Mouse (Mus musculus): ENCODE results near the gene Arid5b.

The Arid5b gene

DNA sequence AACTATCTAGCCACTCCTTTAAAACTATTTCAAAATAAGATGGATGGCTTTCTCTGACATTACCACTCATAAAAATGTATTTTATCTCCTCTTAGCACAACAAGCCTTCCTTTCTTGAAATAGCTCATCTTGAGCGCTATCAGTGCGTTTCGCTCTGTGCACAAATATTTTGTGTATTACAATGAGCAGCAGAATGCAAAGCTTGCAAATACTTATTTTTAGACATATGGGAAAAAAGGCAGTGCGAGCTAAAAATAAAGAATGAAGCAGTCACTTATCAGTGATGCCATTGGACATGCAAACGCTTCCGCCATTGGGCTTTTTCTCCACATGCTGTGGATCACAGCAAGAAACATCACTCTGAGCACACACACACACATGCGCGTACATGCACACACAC, 110.4 kb downstream of the Arid5b start:
- no peak for DNase-seq (ENCODE audit: inconsistent age in 2 of 2, low spot score in 1 of 2)

- no peak for DNase-seq (ENCODE audit: inconsistent age in 2 of 2, low spot score in 1 of 2)
Measured at GRCm38 (mm10) chr10:68167118-68167517, 111.4 kb downstream of the Arid5b start.

GRCm38 (mm10) chr10:68166695-68167086, 111.8 kb downstream of the Arid5b start:
- no peak for DNase-seq (ENCODE audit: inconsistent age in 2 of 2, low spot score in 1 of 2)

- DNase-seq (ENCODE audit: inconsistent age in 2 of 2, low spot score in 1 of 2): peak in 1 of 2 experiments; percentile 51
Measured at GRCm38 (mm10) chr10:68165709-68166694, 112.5 kb downstream of the Arid5b start.

GRCm38 (mm10) chr10:68164723-68165706, 113.5 kb downstream of the Arid5b start:
- DNase-seq (ENCODE audit: inconsistent age in 2 of 2, low spot score in 1 of 2): no peak

GRCm38 (mm10) chr10:68164137-68164536, 114.4 kb downstream of the Arid5b start:
- no peak for DNase-seq (ENCODE audit: inconsistent age in 2 of 2, low spot score in 1 of 2)

- DNase-seq (ENCODE audit: inconsistent age in 2 of 2, low spot score in 1 of 2): no peak
Measured at GRCm38 (mm10) chr10:68159759-68160158, 118.8 kb downstream of the Arid5b start.

GRCm38 (mm10) chr10:68158555-68158954, 120.0 kb downstream of the Arid5b start:
- DNase-seq (ENCODE audit: inconsistent age in 2 of 2, low spot score in 1 of 2): no peak

DNA sequence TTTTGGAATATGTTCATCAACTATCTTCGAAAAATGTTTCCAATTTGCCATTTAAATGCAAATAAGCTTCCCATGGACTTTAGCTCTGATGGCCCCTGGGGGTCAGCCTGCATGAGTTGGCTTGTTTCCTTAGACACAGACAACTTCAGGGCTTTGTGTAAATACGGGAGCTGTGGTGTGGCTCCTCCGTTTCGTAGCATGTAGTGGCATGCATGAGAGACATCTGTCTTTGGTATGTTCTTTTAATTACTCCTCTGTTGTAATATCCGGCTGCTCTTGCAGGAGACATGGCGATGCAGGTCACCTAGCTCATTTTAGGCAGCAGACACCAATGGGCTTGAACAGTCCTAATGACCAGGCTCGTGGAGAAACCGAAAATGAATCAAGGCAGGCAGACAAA, 121.0 kb downstream of the Arid5b start:
- DNase-seq (ENCODE audit: inconsistent age in 2 of 2, low spot score in 1 of 2): no peak

DNA sequence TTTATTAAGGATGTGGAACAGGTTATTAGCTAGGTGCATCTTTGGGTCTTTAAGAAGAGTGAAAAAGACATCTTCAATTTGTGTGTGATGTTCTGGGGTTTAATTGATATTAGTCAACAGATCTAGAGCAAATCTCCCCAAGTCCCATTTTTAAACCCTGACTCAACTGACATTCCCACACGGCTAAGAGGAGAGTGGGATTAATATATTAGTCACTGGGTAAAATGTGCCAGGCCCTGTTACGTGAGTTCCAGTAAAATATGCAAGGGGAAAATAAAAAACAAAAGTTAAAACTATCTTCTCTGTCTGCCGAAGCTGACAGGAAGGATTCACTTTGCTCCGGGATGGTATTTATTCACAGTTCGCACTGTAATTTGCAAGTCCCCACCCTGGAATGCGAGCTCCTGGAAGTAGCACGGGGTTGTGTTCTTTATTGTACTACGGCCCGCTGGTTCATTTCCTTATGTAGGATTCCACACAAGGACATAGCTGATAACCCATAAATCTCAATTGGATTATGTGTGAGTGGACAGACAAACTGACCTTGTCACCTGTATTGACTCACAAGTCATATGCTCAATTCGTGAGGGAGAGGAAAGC, 121.8 kb downstream of the Arid5b start:
- DNase-seq (ENCODE audit: inconsistent age in 2 of 2, low spot score in 1 of 2): no peak

- DNase-seq (ENCODE audit: inconsistent age in 2 of 2, low spot score in 1 of 2): no peak
Measured at GRCm38 (mm10) chr10:68156159-68156558, 122.4 kb downstream of the Arid5b start.

GRCm38 (mm10) chr10:68155431-68156119, 123.0 kb downstream of the Arid5b start:
- DNase-seq (ENCODE audit: inconsistent age in 2 of 2, low spot score in 1 of 2): no peak

GRCm38 (mm10) chr10:68154046-68154765, 124.3 kb downstream of the Arid5b start:
- DNase-seq (ENCODE audit: inconsistent age in 2 of 2, low spot score in 1 of 2): no peak

- DNase-seq (ENCODE audit: inconsistent age in 2 of 2, low spot score in 1 of 2): peak in 1 of 2 experiments; percentile 39
Measured at GRCm38 (mm10) chr10:68153344-68154045, 125.0 kb downstream of the Arid5b start.

DNA sequence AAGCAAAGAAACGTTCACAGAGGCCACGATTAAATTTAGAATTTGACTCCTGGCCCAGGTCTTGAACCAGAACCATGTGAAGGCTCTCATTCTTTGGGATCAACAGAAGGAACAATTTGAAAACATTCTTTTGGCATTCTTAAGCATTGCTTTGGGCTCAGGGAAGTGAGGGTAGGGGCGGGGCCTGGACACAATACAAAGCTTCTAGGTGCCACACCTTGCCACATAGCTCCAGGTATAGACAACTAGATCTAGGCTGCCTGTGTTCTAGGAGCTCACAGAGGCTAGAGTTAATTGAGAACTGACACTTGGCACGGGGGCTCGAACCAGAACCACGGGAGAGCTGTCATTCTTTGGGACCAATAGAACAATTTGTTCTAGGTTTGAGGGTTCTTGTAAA, 130.0 kb downstream of the Arid5b start:
- no peak for DNase-seq (ENCODE audit: inconsistent age in 2 of 2, low spot score in 1 of 2)

GRCm38 (mm10) chr10:68147730-68148129, 130.8 kb downstream of the Arid5b start:
- no peak for DNase-seq (ENCODE audit: inconsistent age in 2 of 2, low spot score in 1 of 2)

DNA sequence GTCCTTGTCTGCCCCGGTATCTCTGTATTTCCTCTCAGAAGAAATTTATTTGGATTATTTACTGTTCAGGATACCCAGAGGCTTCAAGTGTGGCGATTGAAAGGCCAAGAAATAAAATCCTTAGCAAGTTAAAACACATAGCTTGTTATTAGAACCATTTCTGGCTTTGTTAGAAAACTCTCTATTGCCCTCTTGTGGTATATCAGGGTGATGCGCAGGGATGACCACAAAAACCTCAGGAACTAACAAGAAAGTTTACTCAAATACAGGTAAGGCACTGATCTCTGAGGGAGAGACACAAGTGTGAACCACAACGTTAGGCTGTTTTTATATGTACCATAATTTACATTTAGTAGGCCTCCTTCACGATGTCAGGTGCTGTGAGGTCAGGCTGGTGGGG, 131.7 kb downstream of the Arid5b start:
- DNase-seq (ENCODE audit: inconsistent age in 2 of 2, low spot score in 1 of 2): peak; percentile 47 to 92

- peak in 1 of 2 experiments; percentile 75 for DNase-seq (ENCODE audit: inconsistent age in 2 of 2, low spot score in 1 of 2)
Measured at GRCm38 (mm10) chr10:68145286-68145950, 133.1 kb downstream of the Arid5b start.

DNA sequence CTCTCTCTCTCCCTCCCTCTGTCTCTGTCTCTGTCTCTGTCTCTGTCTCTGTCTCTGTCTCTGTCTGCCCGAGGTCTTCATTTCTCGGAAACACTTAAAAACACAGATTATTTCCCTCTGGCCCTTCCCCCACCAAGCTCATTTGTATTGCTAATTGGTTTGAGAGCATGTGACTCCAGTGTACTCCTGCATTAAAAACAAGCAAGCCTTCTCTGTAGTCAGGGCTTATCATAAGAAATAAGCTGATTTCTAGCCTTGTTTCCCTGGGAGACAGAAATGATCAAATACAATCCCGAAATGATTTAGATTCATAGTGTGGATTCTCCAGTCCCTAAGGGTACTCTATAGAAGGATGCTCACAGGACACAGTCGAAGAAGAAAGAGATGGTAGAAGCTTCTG, 136.0 kb downstream of the Arid5b start:
- no peak for DNase-seq (ENCODE audit: inconsistent age in 2 of 2, low spot score in 1 of 2)

All from adrenal gland, adult (tissue).